Mouse (Mus musculus) midbrain, embryonic 12.5 days (tissue): Measurements from ENCODE around the gene Zfp213. TPM values are rescaled to one million over a fixed set of nuclear protein-coding genes. Genes with fewer than 3 reads are reported as not detected.
"Not testable (repeated sequence)": the region's sequence is repeated elsewhere in the genome, so short reads cannot be mapped to it uniquely, and the experiment has no call there.

Experiments
- ATAC-seq: fragments of 200-750 bp; cut with Nextera tagmentation; 2 replicates; pipeline ENCODE4 v1.8.0; 2017; ENCODE audit warnings: low read depth, moderate TSS enrichment, moderate library complexity; ENCODE audit not compliant: low FRiP score
- H3K27ac ChIP-seq: fragments of 300-500 bp; sonication (generic); replicated peaks from 2 replicates; pipeline ENCODE4 v1.5.1; 2016; ENCODE audit warnings: mild to moderate bottlenecking
- H3K27me3 ChIP-seq: fragments of 300-500 bp; sonication (generic); 2 replicates; pipeline ENCODE4 v1.6.1; 2016; ENCODE audit warnings: mild to moderate bottlenecking
- H3K36me3 ChIP-seq: fragments of 300-500 bp; sonication (generic); 2 replicates; pipeline ENCODE4 v1.6.1; 2016
- H3K4me1 ChIP-seq: fragments of 300-500 bp; sonication (generic); 2 replicates; pipeline ENCODE4 v1.6.1; 2016
- H3K4me2 ChIP-seq: fragments of 300-500 bp; sonication (generic); replicated peaks from 2 replicates; pipeline ENCODE4 v1.6.1; 2016; ENCODE audit warnings: mild to moderate bottlenecking, moderate library complexity
- H3K4me3 ChIP-seq: fragments of 300-500 bp; sonication (generic); 2 replicates; pipeline ENCODE4 v1.5.1; 2016; ENCODE audit warnings: mild to moderate bottlenecking
- H3K9ac ChIP-seq: fragments of 300-500 bp; sonication (generic); replicated peaks from 2 replicates; pipeline ENCODE4 v1.6.1; 2016; ENCODE audit warnings: mild to moderate bottlenecking, moderate library complexity
- H3K9me3 ChIP-seq: fragments of 300-500 bp; sonication (generic); 2 replicates; pipeline ENCODE4 v1.6.1; 2016; ENCODE audit warnings: mild to moderate bottlenecking
- WGBS: fragments of 180-500 bp; shearing (Covaris S2); methylation state at CpG from one replicate; pipeline ENCODE4 v1.1.7; 2016; 5-methylcytosine and 5-hydroxymethylcytosine counted together
- polyA plus RNA-seq: library from polyadenylated mRNA; unstranded; fragments of >200 nt; fragmentation: Nextera tagmentation; extraction: Ambion mirVana; gene quantifications from 2 replicates; pipeline ENCODE4 v1.2.1, GENCODE M21; 2016

The Zfp213 gene
- polyA plus RNA-seq, 1 experiment from 2014 or later: 21.8 TPM

- peak within 1 kb of the TSS; percentile 62 for H3K4me2 ChIP-seq
- H3K4me1 ChIP-seq: peaks cover 11% of the 10 kb centered on the region; the same call in 1 of the 2 replicates
- peak within 1 kb of the TSS; percentile 41 for H3K4me3 ChIP-seq
- H3K36me3 ChIP-seq: no peaks in the 10 kb centered on the region
- peak; percentile 92 for ATAC-seq
- peak within 1 kb of the TSS; percentile 56; the same call in 1 of the 2 replicates for H3K27ac ChIP-seq
- WGBS: 9% methylated on average over 29 of the region's 31 CpGs
- H3K9ac ChIP-seq: peak within 1 kb of the TSS; percentile 50
- H3K9me3 ChIP-seq: no peaks in the 10 kb centered on the region
- H3K27me3 ChIP-seq: no peaks in the 10 kb centered on the region
Observed at GRCm38 (mm10) chr17:23598582-23599552, 34.8 kb upstream of the Zfp213 start, which contains the start of gene Zfp13. Gene Zfp13 (minus strand): TSS chr17:23599487.

- 74% methylated on average over 4 of the region's 4 CpGs for WGBS
- not testable (repeated sequence) for H3K27ac ChIP-seq, H3K36me3 ChIP-seq, H3K9me3 ChIP-seq, ATAC-seq, H3K4me3 ChIP-seq, H3K4me2 ChIP-seq, H3K27me3 ChIP-seq, H3K9ac ChIP-seq
- peaks cover 11% of the 10 kb centered on the region; the same call in 1 of the 2 replicates for H3K4me1 ChIP-seq
Observed at GRCm38 (mm10) chr17:23595139-23595538, 31.1 kb upstream of the Zfp213 start.

- H3K27ac ChIP-seq: peak overlapping the region; percentile 72
- H3K4me1 ChIP-seq: no peaks in the 10 kb centered on the region
- no peaks in the 10 kb centered on the region for H3K9me3 ChIP-seq
- peak overlapping the region; percentile 50 for H3K4me3 ChIP-seq
- ATAC-seq: peak; percentile 69
- H3K9ac ChIP-seq: peak overlapping the region; percentile 71
- no peaks in the 10 kb centered on the region for H3K27me3 ChIP-seq
- peak overlapping the region; percentile 67 for H3K4me2 ChIP-seq
- no peaks in the 10 kb centered on the region for H3K36me3 ChIP-seq
- WGBS: 20% methylated on average over 13 of the region's 13 CpGs
Observed at GRCm38 (mm10) chr17:23592926-23593300, 28.9 kb upstream of the Zfp213 start.

GRCm38 (mm10) chr17:23592208-23592925, 28.3 kb upstream of the Zfp213 start:
- peak; percentile 100 for ATAC-seq
- Histone ChIP-seq H3K9ac (peak overlapping the region; percentile 71), H3K27me3 (no peaks in the 10 kb centered on the region), H3K36me3 (no peaks in the 10 kb centered on the region), H3K27ac (peak overlapping the region; percentile 72), H3K4me1 (no peaks in the 10 kb centered on the region), H3K9me3 (no peaks in the 10 kb centered on the region), H3K4me2 (peak overlapping the region; percentile 67), H3K4me3 (peak overlapping the region; percentile 50)
- WGBS: 8% methylated on average over 34 of the region's 34 CpGs

DNA sequence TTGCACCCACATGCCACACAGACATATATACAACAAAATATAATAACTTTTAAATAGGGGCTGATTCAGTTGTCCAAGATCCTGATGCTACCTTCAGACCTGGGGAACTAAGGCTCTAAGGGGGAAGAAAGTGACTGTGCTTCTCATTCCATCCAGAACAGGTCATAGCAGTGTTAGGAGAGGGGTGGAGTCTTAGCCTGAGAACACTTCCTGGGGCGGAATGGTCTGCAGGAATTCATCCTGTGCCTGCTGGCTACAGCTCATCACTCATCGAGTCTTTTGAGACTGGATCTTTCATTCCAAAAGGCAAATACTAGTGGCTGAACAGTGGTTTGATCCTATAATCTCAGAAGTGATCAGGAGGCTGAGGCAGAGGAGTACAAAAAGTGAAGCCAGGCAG, 23.2 kb upstream of the Zfp213 start:
- no peaks in the 10 kb centered on the region for H3K9me3 ChIP-seq
- no peak overlapping the region for H3K9ac ChIP-seq
- H3K36me3 ChIP-seq: 0 out of 2 replicates have a peak, but pooled peaks cover 4% of the 10 kb centered on the region
- H3K27ac ChIP-seq: no peak overlapping the region
- H3K4me3 ChIP-seq: no peak overlapping the region
- ATAC-seq: no peak
- H3K27me3 ChIP-seq: no peaks in the 10 kb centered on the region
- peaks cover 25% of the 10 kb centered on the region for H3K4me1 ChIP-seq
- 60% methylated on average over 2 of the region's 2 CpGs for WGBS
- no peak overlapping the region for H3K4me2 ChIP-seq

GRCm38 (mm10) chr17:23585721-23586491, 21.9 kb upstream of the Zfp213 start:
- Histone ChIP-seq H3K27me3 (no peaks in the 10 kb centered on the region), H3K36me3 (peaks cover 9% of the 10 kb centered on the region), H3K4me2 (peak overlapping the region; percentile 92), H3K9me3 (no peaks in the 10 kb centered on the region), H3K9ac (peak overlapping the region; percentile 87), H3K27ac (peak overlapping the region; percentile 31), H3K4me1 (peaks cover 25% of the 10 kb centered on the region), H3K4me3 (peak overlapping the region; percentile 75)
- ATAC-seq: peak; percentile 94
- under 1% methylated on average over 22 of the region's 22 CpGs for WGBS

DNA sequence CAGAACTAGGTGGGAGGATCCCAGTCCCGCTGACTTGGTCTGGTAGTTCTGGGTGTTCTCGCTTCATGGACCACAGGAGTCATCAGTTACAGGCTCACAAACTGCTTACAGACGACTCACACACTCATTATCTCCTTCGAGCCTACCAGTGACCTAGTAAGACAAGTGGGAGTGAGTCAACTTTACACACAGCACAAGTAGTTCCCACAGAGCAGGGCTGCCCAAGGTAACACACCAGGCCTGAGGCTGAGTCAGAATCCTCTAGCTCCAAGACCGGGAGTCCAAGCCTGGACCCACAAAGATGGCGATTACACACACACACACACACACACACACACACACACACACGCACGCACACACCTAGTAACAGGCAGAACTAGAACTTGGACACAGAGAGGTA, 20.7 kb upstream of the Zfp213 start:
- no peak overlapping the region for H3K27ac ChIP-seq
- no peaks in the 10 kb centered on the region for H3K9me3 ChIP-seq
- peak overlapping the region; percentile 75 for H3K4me3 ChIP-seq
- H3K4me1 ChIP-seq: peaks cover 25% of the 10 kb centered on the region
- H3K9ac ChIP-seq: peak overlapping the region; percentile 87
- 90% methylated on average over 8 of the region's 8 CpGs for WGBS
- no peak for ATAC-seq
- peak overlapping the region; percentile 92 for H3K4me2 ChIP-seq
- no peaks in the 10 kb centered on the region for H3K27me3 ChIP-seq
- H3K36me3 ChIP-seq: peaks cover 20% of the 10 kb centered on the region

DNA sequence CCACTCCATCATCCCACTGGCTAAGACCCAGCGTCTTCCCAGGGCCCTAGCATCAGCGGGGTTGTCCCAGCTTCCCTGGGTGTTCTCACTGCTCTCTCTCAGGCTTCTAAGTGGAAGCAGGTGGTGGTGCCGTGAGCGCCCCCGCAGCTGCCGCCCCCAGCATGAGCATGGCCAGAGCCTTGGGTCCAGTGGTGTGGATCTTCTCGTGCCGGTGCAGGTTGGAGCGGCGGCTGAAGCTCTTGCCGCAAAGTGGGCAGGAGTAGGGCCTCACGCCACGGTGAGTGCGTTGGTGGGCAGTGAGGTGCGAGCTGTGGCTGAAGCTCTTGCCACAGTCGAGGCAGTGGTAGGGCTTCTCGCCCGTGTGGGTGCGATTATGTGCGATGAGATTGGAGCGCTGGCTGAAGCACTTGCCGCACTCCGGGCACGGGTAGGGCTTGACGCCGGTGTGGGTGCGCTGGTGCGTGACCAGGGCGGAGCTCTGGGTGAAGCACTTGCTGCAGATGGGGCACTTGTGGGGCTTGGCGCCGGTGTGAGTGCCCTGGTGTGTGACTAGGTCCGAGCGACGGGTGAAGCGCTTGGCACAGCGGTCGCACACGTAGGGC, 12.0 kb upstream of the Zfp213 start:
- 94% methylated on average over 38 of the region's 38 CpGs for WGBS
- no peaks in the 10 kb centered on the region for H3K9me3 ChIP-seq
- H3K4me3 ChIP-seq: no peak overlapping the region
- no peak overlapping the region for H3K9ac ChIP-seq
- no peaks in the 10 kb centered on the region for H3K27me3 ChIP-seq
- H3K4me1 ChIP-seq: no peaks in the 10 kb centered on the region
- peaks cover 83% of the 10 kb centered on the region for H3K36me3 ChIP-seq
- H3K27ac ChIP-seq: no peak overlapping the region
- ATAC-seq: peak; percentile 27; the same call in 1 of the 2 replicates
- no peak overlapping the region for H3K4me2 ChIP-seq

- ATAC-seq: no peak
- Histone ChIP-seq H3K9me3 (no peaks in the 10 kb centered on the region), H3K4me3 (no peak overlapping the region), H3K4me2 (no peak overlapping the region), H3K27me3 (no peaks in the 10 kb centered on the region), H3K36me3 (peaks cover 64% of the 10 kb centered on the region), H3K4me1 (no peaks in the 10 kb centered on the region), H3K9ac (no peak overlapping the region), H3K27ac (no peak overlapping the region)
- WGBS: 90% methylated on average over 8 of the region's 8 CpGs
Observed at GRCm38 (mm10) chr17:23574130-23574529, 10.1 kb upstream of the Zfp213 start.

GRCm38 (mm10) chr17:23572059-23572458, 8.0 kb upstream of the Zfp213 start:
- Histone ChIP-seq H3K9ac (no peak overlapping the region), H3K9me3 (no peaks in the 10 kb centered on the region), H3K27me3 (no peaks in the 10 kb centered on the region), H3K4me3 (no peak overlapping the region), H3K4me1 (no peaks in the 10 kb centered on the region), H3K27ac (no peak overlapping the region), H3K4me2 (no peak overlapping the region), H3K36me3 (peaks cover 47% of the 10 kb centered on the region)
- 80% methylated on average over 6 of the region's 6 CpGs for WGBS
- ATAC-seq: no peak

DNA sequence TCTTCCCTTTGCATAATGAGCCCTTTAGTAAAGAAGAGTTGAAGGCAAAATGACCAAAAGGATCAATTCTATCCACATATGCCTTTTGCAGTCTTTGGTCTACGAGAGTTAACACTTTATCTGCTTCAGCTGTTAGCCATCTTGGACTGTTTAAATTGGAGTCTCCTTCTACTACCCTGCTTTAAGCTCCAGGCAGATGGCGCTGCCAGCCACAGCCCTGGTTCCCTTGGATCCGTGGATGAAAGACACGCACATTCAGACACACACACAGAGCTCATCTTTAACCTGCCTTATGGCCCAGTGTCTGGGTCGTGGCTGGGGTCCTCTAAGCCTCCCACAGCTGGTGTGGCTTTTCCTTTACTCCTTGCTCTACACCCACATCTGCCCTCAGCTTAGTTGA, 7.0 kb upstream of the Zfp213 start:
- no peak for ATAC-seq
- WGBS: 29% methylated on average over 5 of the region's 5 CpGs

More for the DNA sequence above, 7.0 kb upstream of the Zfp213 start:
- Histone ChIP-seq H3K36me3 (peaks cover 37% of the 10 kb centered on the region), H3K4me3 (no peak overlapping the region), H3K9me3 (no peaks in the 10 kb centered on the region), H3K27ac (no peak overlapping the region), H3K9ac (no peak overlapping the region), H3K4me2 (no peak overlapping the region), H3K4me1 (no peaks in the 10 kb centered on the region), H3K27me3 (no peaks in the 10 kb centered on the region)
